Mouse (Mus musculus): ENCODE data around the gene Rph3al.

Gene Rph3al

DNA sequence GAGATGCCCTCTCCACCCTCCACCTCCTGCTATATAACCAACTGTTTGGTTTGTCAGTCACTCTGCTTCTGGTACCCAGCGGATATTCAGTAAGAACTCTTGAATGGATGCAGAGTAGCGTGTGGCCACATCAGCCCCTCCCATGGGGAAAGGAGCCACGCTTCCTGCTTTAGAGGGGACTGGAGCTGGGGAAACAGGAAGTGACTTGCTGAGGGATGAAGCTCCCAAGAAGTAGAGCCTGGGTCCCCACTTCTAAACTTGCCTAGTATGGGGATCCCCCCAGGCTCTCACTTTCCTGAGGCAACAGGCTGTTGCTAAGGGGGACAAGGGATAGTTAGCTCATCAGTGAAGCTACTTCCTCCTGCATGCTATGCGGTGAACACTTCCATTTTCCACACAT lies 30.8 kb downstream of the Rph3al start:
- no peak for DNase-seq (ENCODE audit: low read depth, low spot score)

DNA sequence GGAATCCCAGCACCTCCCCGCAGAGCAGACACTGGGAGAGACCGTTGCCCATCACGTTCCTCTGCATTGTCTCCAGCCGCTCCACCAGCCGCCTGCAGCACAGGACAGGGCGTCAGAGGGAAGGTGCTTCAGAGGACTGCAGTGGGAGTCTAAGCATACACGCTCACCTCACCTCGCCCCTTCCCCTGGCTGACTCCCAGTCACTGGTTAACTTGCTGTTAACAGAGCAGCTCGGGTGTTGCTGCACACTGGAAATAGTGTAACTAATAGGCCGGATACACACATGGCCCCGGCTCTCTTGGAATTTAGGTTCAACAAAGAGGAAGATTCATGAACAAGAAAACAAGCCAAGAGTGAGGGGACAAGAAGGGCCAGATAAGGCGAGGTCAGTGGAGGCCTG lies 31.7 kb downstream of the Rph3al start:
- DNase-seq (ENCODE audit: low read depth, low spot score): no peak

DNA sequence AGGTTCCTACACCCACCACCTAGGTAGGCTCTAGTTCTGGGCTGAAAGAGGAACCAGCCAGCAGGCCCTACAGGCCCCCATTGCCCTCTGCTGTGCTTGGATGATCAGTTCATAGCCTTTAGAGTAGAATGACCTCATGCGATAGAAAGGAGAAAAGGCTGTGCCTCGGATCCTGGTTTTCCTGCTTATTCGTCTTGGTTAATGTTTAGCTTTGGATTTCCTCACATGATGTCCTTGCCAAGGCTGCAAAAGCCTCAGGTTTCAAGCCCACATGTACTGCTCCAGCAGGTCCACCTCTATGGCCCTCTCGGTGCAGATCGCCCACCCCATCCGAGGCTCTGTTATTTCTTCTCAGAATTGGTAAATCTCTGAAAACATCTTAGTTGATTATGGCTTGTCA lies 33.2 kb downstream of the Rph3al start:
- DNase-seq (ENCODE audit: low read depth, low spot score): no peak

DNA sequence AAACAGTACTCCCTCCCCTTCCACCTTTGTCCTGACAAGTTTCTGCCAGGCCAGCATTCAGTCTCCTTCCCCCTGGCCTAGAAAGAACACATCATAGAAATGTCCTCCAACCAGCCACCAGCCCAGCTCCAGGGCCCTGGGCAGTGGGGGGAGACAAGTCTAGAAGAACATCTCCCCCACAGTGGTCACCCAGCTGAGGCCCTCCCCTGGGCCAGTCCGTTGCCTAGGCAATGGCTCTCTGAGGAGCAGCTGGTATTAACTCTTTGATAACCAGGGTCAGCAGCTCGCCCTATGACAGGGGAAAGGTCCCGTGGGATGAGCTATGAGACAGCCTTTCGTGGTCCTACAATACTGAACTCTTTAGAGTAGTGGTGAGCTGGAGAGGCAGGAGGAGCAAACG lies 33.7 kb downstream of the Rph3al start:
- no peak for DNase-seq (ENCODE audit: low read depth, low spot score)

DNA sequence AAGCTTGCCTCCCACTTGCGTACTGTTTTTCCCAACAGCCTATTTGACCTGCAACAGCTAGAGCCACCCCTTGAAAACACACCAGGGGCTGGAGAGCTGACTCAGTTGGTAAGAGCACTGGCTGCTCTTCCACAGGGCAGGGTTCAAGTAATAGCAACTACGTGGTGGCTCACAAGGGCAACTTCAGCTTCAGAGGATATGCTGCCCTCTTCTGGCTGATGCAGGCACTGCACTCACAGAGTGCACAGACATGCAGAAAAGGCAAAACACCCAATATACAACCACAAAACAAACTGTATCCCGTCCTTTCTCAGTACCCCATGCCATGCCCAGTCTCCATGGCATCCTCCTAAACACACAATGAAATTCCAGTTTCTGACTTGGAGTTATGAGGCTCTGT lies 34.7 kb downstream of the Rph3al start:
- DNase-seq (ENCODE audit: low read depth, low spot score): peak; percentile 58

DNA sequence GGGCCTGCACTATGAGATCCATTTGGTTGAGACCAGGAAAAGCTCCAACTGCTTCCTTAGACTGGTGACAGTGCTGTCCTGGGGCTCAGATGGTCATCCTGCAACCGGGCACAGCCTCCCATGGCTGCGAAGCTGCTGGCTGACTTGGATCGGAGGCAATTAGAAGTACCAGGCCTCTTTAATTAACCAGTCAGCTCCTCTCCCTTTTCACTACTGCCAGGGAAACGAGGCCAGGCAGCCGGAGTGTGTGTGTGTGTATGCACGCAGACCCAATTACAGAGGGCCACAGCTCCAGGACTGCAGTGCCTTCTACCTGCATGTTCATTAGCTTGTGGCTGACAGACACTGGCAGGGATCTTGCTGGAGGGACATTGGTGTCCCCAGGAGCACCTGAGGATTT lies 36.9 kb downstream of the Rph3al start:
- DNase-seq (ENCODE audit: low read depth, low spot score): no peak

DNA sequence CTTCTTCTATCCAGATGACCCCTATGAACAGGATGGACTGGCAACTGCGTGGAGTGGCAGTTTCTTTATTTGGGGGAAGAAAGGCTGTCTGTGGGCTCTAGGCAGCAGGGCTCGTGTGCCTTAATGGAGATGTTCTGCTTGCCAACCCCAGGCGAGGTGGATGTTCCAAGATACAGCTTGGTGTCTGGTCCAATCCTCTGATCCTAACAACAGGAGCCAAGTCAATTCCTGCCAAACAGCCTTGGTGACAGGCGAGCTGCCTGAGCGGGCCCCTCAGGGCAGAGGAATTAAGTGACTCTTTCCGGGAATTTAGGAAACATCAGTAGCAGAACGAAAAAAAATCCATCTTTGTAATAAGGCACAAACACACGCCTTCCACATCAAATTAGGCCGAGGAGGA lies 38.6 kb downstream of the Rph3al start:
- no peak for DNase-seq (ENCODE audit: low read depth, low spot score)

DNA sequence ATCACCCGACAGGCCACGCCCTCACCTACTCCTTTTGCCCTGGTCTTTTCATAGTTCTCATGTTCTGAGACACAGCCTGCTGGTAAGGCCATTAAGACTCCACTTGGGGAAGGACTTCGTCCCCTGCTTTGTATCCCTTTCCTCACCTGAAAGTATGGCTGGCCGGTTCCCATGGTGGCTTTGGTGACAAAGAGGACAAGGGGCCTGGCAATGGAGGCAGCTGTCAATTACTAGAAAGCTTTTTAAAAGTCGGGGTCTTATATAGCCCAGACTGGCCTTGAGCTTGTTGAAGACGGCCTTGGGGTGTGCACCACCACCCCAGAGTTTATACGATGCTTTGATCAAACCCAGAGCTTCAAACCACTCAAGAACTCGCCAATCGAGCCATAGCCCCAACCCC lies 39.7 kb downstream of the Rph3al start:
- no peak for DNase-seq (ENCODE audit: low read depth, low spot score)

DNA sequence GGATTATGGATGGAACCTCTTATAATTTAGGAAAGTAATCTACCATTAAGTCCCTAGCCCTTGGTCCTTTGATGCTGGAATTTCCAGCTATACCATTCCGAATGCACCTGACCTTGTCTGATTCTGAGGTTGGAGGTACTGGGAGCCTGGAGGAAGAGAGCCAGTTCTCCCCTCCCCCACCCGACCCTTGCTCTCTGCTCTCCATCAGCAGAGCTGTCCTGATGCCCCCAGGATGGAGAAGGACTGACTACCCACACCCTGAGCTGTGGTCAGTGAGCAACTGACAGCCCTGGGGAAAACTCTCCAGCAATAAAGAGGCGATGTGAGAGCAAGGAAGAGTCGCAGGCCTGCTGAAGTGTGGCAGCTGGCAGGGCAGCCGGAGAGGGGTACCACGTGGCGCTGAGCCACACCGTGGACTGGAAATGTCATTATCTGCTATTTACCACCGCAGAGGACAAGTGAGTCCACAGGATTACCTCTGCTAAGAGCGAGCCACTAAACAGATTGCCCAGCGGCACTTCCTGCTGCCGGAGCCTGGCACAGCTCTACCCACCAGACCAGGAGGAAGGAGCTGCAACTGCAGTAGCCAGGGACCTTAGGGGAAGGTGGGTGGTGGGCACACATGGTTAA lies 43.3 kb downstream of the Rph3al start:
- DNase-seq (ENCODE audit: low read depth, low spot score): no peak

DNA sequence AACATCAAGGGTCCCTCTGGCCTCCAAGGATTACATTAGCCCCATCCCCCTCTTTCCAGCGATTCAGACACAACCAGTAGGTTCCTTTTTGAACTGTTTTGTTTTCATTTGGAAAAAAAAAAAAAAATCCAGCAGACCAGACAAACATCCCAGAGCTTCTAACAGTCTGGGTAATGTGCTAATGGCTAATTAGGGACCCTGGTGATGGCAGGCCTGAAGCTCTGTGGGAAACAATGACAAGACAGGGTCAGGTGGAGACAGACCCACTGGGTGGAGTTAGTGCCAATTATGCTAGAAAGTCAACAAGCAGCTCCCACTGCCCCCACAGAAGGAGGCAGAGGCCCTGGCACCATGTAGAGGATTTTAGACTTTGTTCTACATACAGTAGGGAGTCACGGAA lies 44.3 kb downstream of the Rph3al start:
- DNase-seq (ENCODE audit: low read depth, low spot score): no peak

DNA sequence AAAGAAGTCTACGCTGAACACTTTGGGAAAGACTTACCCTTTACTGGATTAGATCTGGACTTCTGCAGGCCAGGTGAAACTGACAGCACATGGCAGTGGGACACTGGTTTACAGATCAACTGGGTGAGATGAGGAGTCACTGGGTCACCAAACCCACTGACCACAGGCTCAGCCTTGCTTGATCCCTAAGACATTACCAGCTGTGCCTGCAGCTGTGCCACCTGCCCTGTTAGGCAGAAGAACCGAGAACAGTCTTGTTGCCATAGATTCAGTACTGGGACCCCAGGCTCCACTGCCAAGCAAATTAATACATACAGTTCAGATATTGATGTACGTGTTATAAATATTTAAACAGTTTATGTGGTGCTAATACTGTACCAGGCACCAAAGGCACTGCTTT lies 50.9 kb downstream of the Rph3al start:
- no peak for DNase-seq (ENCODE audit: low read depth, low spot score)

DNA sequence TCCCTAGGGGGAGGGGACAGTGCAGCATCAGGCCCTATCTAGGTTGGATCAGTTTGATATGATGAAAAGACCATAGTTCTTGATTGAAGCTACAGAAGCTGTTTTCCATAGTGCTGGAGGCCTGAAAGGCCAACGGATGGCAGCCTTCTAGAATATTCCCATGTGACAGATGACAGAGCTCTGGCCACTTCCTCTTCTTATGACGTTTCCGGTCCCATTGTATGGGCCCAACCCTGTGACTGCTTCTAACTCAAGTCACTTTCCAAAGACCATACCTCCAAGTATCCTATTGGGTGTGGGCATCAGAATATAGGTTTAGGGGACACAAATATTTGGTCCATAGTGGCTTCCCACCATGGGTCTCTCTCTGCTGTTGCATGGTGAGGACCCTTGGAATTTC lies 57.0 kb downstream of the Rph3al start:
- no peak for DNase-seq (ENCODE audit: low read depth, low spot score)

DNA sequence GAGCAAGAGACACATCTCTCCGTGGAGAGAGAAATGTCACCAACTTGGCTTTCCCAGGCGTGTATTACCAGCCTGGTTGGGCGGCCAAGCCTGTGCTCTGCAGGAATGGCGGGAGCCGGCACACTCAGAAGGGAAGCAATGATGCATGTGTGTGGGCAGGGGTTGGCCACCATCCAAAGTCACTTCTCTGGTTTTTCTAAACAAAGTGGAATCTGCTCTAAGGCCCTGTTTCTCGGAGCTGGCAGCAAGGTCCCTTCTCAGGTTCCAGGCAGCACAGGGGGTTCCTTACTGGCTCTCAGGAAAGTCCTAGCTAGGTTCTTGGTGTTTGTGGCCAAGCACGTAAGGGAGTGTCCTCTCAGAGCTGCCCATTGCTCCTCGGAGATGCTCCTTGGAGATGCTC lies 58.2 kb downstream of the Rph3al start:
- DNase-seq (ENCODE audit: low read depth, low spot score): no peak

DNA sequence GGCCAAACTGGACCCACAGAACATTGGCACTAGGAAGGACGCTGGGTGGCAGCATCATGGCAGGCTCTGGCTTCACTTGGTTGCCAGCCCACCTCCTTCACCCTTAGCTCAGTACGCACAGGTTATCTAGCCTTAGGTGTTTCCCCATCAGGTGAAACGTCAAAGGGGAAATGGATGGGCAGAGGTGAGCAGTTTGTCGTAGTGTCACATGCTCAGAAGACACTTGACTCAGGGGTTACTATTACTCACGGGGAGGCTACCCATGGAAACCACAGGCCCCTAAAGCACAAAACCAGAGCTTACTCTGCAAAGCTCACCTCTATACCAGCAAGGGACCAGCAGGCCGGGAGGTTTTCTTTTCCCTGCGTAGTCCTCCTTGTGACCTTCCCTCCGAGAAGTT lies 59.8 kb downstream of the Rph3al start:
- DNase-seq (ENCODE audit: low read depth, low spot score): peak; percentile 9

DNA sequence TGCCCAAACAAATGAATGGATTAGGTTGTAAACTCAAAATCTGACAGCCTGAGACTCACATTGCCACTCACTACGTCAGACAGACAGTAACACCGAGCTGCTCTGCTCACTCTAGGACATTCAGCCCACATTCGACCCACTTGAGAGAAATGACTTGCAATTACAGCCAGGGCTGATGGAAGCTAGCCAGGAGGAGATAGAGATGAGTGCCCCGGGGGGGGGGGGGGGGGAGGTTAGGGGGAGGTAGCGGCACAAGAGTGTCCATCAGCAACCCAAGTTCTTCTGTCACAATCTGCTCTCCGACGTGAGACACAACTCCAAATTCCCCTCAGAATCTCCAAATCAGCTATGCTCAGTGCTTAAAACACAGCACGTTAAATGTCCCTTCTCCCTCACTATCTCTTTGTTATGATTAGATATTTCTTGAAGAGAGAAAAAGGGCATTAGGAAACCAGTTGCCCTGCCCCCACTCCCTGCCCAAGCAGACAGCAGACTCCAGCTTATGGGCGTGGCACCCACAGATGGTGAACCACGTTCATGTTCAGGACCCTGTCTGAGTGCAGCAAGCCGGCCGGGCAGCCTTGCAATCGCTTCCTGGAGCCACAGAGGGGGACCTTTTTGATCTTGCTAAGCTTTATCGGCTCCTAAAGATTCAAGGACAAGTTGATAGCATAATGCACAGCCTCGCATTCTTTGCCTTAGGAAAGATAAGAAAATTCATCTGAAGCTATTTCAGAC lies 62.0 kb downstream of the Rph3al start:
- DNase-seq (ENCODE audit: low read depth, low spot score): no peak

DNA sequence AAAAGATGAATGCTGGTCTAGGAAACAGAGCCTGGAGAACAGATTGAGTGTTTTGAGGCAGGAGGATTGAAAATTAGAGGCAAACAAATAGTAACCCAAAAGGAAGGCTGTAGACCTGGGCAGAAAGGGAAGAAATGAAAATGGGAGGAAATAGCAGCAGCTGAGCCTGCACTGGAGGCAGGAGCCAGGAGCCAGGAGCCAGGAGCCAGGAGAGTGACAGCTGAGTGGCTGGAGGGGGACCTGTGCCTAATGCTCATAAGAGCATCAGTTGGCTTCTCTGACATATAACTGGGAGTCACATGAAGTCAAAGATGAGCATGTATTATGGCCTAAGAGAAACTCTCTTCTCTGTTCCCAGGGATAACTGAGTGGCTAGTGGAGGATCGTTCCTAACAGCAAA lies 66.5 kb downstream of the Rph3al start:
- no peak for DNase-seq (ENCODE audit: low read depth, low spot score)

DNA sequence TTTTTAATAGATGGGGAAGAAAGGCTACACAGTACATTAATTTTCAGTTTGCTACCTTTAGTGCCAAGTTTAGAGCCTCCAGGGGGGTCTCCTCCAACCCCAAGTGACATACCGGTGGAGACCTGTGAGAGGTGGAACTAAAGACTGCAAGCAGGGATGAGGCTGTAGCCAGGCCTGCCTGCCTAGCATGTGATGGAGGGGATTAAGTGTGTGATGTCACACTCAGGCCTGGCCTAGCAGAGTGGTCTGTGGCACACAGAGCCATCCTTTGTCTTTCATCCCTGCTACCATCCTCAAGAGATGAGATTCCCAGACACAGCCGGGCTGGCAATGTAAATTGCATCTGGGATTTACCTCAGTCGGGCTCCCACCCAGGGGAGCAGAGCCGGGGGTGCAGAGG lies 67.3 kb downstream of the Rph3al start:
- no peak for DNase-seq (ENCODE audit: low read depth, low spot score)

DNA sequence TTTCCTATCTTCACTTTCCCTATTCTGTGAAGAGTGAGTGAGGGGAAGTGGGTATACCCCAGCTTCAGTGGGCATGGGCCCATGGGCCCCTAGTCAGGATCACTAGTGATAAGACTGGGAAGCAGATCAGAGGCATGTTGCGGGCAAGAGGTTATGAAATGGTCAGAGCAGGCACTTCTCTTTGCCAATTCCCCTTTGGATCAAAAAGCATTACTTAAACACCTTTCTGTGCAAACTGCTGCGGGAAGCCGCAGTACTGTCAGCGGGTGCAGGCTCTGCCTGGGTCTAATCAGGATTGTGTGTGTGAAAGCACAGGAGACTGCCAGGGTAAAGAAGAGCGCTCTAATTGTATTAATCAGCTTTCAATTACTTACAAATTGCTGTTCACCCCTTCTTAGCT lies 67.8 kb downstream of the Rph3al start:
- DNase-seq (ENCODE audit: low read depth, low spot score): no peak

DNA sequence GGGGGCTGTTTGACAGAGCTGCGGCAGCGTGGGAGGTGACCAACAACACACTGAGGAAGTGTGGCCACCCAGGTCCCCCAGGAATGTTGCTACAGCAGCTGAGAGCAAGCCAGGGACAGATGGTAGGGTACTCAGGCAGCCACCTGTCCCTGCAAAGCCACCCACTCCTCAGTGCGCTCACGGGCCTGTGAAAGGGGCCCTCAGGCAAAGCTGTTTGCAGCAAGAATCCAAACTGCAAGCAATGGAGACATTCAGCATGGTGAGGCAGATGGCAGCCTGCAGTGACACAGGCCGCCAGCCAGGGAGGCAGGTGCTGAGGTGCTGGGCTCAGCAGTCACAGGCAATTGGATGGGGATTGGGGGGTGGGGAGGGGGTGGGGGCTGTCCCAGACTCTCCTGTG lies 68.3 kb downstream of the Rph3al start:
- no peak for DNase-seq (ENCODE audit: low read depth, low spot score)

DNA sequence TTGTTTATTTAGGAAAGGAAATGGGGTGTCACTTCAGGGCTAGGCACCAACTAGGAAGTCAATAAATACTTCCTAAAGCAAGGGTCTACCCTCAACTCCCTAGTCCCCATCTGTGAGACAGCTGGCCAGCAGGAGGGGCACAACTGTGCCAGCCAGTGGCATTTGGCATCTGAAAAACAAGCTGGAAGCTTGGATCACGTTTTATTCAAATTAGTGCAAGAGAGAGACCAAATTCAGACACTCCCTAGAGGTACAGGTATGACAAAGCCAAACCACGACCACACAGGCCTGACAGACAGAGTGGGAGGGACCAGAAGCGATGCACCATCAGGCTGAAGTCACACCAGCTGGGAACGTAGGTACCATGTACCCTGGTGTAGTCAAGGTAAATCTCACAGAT lies 71.4 kb downstream of the Rph3al start:
- DNase-seq (ENCODE audit: low read depth, low spot score): no peak

DNA sequence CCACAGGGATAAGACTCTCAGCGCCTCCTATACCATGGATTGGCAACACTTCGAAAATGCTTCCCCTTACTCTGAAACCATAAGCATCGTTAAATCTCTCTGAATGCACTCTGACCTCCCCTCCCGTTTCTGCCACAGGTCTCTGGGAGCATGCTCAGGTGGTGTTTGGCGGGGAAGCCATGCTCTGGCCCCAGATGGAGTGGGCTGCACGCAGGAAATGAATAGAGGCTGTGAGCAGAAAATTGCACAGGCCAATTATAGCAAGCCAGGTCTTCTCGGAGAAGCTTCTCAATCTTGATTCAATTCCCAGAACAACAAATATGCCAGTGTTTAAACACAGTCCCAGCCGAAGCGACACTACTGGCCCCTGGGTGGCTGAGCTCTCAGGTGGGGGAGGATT lies 72.4 kb downstream of the Rph3al start:
- no peak for DNase-seq (ENCODE audit: low read depth, low spot score)

DNA sequence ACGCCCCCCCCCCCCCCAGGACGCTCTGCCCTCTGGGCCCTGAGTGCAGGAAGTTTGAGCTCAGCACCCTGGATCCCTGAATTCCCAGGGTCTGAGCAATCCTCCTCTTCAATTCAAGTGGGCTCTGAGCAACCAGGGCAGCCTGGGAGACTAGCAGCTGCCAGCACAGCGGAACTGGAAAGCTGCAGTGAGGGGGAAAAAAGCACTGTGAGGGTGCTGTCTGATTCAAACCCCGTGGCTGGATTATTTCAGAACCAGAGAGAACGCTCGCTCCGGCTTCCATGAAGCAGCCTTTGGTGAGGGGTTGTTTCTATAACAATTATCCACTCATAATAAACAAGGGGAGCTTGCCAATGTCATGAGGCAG lies 73.0 kb downstream of the Rph3al start:
- DNase-seq (ENCODE audit: low read depth, low spot score): no peak

DNA sequence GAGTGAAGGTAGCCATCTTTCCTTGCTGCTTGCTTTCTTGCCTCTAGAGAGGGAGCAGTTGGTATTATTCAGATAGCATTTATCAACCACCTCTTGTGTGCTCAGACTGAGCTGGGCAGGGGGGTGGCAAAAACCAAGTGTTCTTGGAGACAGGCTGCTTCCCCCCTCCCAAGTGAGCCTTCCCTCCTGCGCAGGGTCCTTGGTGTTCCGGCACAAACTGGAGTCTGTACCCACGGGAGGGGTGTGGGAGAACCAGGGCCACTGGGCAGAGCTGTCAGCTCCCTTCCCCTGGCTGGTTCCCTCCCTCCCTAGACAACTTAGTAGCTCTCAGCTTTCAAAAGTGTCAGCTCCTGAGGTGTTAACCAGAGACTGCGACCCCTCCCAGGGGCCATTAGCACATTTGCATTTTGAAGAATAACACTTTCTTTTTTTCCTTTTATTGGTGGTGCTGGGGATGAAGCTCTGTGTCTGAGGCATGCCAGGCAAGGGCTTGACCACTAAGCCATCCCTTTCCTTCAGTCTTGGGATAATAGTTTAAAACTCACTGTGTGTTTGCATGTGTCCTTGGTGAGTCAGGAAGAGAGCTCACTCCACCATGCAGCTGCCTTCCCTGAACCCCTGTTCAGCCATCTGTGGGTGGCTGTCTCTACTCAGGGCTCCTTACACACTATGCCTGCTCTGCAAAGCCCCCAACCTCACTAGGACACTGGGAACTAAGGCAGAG lies 73.5 kb downstream of the Rph3al start:
- DNase-seq (ENCODE audit: low read depth, low spot score): no peak

Data from A20 (cell line).